Mouse (Mus musculus) G1E (cell line): ENCODE measurements around the gene 4430402I18Rik.

Source experiments
- CTCF ChIP-seq: IDR thresholded peaks from 2 replicates; pipeline ENCODE4 v1.5.1; 2012; ENCODE audit warnings: low read depth, low read length, inconsistent platforms, mixed read lengths
- GATA1 ChIP-seq: IDR thresholded peaks from 2 replicates; pipeline ENCODE4 v1.6.1; 2012; ENCODE audit warnings: borderline replicate concordance, low read length, inconsistent platforms, mixed read lengths
- GATA2 ChIP-seq: IDR thresholded peaks from 2 replicates; pipeline ENCODE4 v1.6.1; 2012; ENCODE audit warnings: low read depth, low read length, inconsistent platforms, borderline replicate concordance

GRCm38 (mm10) chr19:28852001-28852400, 115.6 kb downstream of the 4430402I18Rik start:
- TF ChIP-seq CTCF (no peak), GATA1 (no peak), GATA2 (no peak)
